Mouse (Mus musculus): Measurements from ENCODE around the gene Prrt3.

DNA sequence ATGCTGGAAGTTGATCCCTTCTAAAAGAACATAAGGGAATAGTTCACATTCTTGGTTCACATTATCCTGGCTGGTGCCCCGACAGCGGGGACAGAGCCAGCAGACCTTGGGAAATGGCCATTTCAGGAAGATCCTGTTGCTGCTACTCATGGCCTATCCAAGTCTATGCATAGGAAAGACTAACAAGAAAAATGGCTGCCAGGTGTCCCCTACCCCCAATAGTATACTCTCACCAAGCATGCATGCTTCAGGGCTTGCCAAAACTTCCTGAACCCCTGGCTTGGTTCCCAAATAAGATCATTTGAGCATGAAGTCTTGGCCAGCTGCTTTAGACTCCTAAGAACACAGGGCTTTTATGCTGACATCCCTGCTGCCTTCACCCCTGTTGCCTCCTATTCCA, 49.9 kb downstream of the Prrt3 start:
- TF ChIP-seq CTCF (IDR thresholded peaks at IDR 0.05; ENCODE audit: borderline replicate concordance, insufficient read depth, low read length) (no peak), POLR2A (IDR thresholded peaks at IDR 0.05; ENCODE audit: low read depth, low read length) (no peak)
